Mouse (Mus musculus) embryonic facial prominence, embryonic 11.5 days (tissue): ENCODE data around the gene Foxa3. TPM values are rescaled to one million over a fixed set of nuclear protein-coding genes. Genes with fewer than 3 reads are reported as not detected.
"Not testable (repeated sequence)": the region's sequence is repeated elsewhere in the genome, so short reads cannot be mapped to it uniquely, and the experiment has no call there.

Source experiments
- ATAC-seq: fragments of 200-750 bp; cut with Nextera tagmentation; replicated peaks from 2 replicates; pipeline ENCODE4 v1.8.0; 2017; ENCODE audit warnings: low read depth; ENCODE audit not compliant: insufficient number of reproducible peaks, low FRiP score, low TSS enrichment
- DNase-seq: peaks from one replicate; pipeline ENCODE4 v3.0.0-alpha.2; 2015; ENCODE audit warnings: low spot score
- H3K27ac ChIP-seq: fragments of 300-500 bp; sonication (generic); replicated peaks from 2 replicates; pipeline ENCODE4 v1.5.1; 2014; ENCODE audit warnings: mild to moderate bottlenecking, low read depth, low read length, control low read depth
- H3K27me3 ChIP-seq: fragments of 300-500 bp; sonication (generic); 2 replicates; pipeline ENCODE4 v1.6.1; 2014; ENCODE audit warnings: mild to moderate bottlenecking, low read length, moderate library complexity, mixed read lengths; ENCODE audit not compliant: control insufficient read depth, insufficient read depth
- H3K36me3 ChIP-seq: fragments of 300-500 bp; sonication (generic); replicated peaks from 2 replicates; pipeline ENCODE4 v1.6.1; 2014; ENCODE audit warnings: low read depth, mild to moderate bottlenecking, low read length, moderate library complexity, mixed read lengths; ENCODE audit not compliant: control insufficient read depth, insufficient read depth
- H3K4me1 ChIP-seq: fragments of 300-500 bp; sonication (generic); 2 replicates; pipeline ENCODE4 v1.6.1; 2014; ENCODE audit warnings: low read length, mixed read lengths; ENCODE audit not compliant: control insufficient read depth, insufficient read depth
- H3K4me2 ChIP-seq: fragments of 300-500 bp; sonication (generic); 2 replicates; pipeline ENCODE4 v1.6.1; 2014; ENCODE audit warnings: low read depth, mild to moderate bottlenecking, control low read depth, low read length, moderate library complexity
- H3K4me3 ChIP-seq: fragments of 300-500 bp; sonication (generic); 2 replicates; pipeline ENCODE4 v1.5.1; 2014; ENCODE audit warnings: low read depth, low read length, control low read depth
- H3K9ac ChIP-seq: fragments of 300-500 bp; sonication (generic); replicated peaks from 2 replicates; pipeline ENCODE4 v1.6.1; 2014; ENCODE audit warnings: mild to moderate bottlenecking, control low read depth, low read length
- H3K9me3 ChIP-seq: fragments of 300-500 bp; sonication (generic); replicated peaks from 2 replicates; pipeline ENCODE4 v1.6.1; 2016; ENCODE audit warnings: mild to moderate bottlenecking, low read length, inconsistent platforms, mixed read lengths; ENCODE audit not compliant: control insufficient read depth
- WGBS: fragments of 180-500 bp; shearing (Covaris S2); extraction: QIAGEN DNeasy Blood & Tissue Kit; methylation state at CpG from one replicate; pipeline ENCODE4 v1.1.7; 2014; 5-methylcytosine and 5-hydroxymethylcytosine counted together
- polyA plus RNA-seq: library from polyadenylated mRNA; unstranded; fragments of >200 nt; fragmentation: Nextera tagmentation; extraction: Ambion mirVana; gene quantifications from 2 replicates; pipeline ENCODE4 v1.2.1, GENCODE M21; 2014

Gene Foxa3
- polyA plus RNA-seq: not detected in 2 replicates

DNA sequence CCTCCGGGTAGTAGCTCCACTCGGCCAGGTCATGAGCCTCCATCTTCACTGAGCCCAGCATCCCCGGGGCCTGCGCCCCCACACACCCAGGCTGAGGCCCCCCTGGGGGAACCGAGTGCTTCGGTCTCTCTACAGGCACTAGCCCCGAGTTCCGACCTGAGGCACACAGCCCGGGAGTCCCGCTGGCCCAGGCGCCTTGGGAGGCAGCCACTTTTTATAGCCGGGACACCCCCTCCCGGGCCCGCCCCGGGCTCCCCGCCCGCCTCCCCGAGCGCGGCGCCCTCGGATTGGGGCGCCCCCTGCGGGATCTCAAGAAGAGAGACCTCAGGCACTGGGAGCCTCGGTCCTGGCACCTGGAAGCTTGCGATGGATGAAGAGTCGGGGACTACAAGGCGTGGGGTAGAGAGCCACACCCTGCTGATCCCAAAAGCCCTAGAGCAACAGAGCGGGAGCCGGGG lies at the start of gene Foxa3:
Gene Foxa3, minus strand, starts transcription at position 182 of the 458 bp plus-strand sequence.
- H3K4me2 ChIP-seq: 0 out of 2 replicates have a peak within 1 kb of the TSS, but pooled peaks have one; percentile 13
- ATAC-seq (peak; percentile 22), DNase-seq (no peak)
- no peaks in the 10 kb centered on the region for H3K9me3 ChIP-seq
- H3K27ac ChIP-seq: peak within 1 kb of the TSS; percentile 41; the same call in 1 of the 2 replicates
- H3K9ac ChIP-seq: peak within 1 kb of the TSS; percentile 93
- peaks cover 29% of the 10 kb centered on the region for H3K27me3 ChIP-seq
- 4% methylated on average over 29 of the region's 30 CpGs for WGBS
- H3K36me3 ChIP-seq: no peaks in the 10 kb centered on the region
- peak within 1 kb of the TSS; percentile 92 for H3K4me3 ChIP-seq
- H3K4me1 ChIP-seq: no peaks in the 10 kb centered on the region; the same call in 1 of the 2 replicates

DNA sequence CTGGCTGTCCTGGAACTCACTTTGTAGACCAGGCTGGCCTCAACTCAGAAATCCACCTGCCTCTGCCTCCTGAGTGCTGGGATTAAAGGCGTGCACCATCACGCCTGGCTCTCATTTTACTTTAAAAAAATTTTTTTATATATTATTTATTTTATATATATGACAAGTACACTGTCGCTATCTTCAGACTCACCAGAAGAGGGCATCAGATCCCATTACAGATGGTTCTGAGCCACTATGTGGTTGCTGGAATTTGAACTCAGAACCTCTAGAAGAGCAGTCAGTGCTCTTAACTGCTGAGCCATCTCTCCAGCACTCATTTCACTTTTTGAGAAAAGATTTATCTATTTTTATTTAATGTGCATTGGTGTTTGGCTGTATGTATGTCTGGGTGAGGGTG lies 47.7 kb upstream of the Foxa3 start:
- H3K36me3 ChIP-seq, H3K4me1 ChIP-seq, ATAC-seq, H3K4me3 ChIP-seq, H3K9ac ChIP-seq, H3K27ac ChIP-seq, H3K9me3 ChIP-seq, H3K4me2 ChIP-seq, DNase-seq: not testable (repeated sequence)
- 61% methylated on average over 3 of the region's 3 CpGs for WGBS
- peaks cover 11% of the 10 kb centered on the region for H3K27me3 ChIP-seq

DNA sequence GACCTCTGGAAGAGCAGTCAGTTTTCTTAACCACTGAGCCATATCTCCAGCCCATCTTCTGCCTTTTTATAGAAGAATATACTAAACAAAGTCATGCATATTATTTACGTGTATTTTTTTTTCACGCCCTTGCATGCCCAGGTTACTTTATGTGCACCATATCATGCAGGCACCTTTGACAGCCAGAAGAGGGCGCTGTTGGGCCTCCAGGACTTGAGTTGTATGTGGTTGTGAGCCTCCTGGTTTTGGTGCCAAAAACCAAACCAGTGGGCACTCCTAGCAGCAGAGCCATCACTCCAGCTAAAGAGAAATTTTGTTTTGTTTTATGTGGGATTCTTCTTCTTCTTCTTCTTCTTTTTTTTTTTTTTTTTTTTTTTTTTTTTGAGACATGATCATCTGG lies 46.2 kb upstream of the Foxa3 start:
- no peak overlapping the region for H3K4me2 ChIP-seq
- H3K9ac ChIP-seq: no peak overlapping the region
- H3K9me3 ChIP-seq: no peaks in the 10 kb centered on the region
- no peak for ATAC-seq
- H3K4me1 ChIP-seq: no peaks in the 10 kb centered on the region
- H3K36me3 ChIP-seq: no peaks in the 10 kb centered on the region
- no peak overlapping the region for H3K4me3 ChIP-seq
- DNase-seq: no peak
- H3K27me3 ChIP-seq: peaks cover 21% of the 10 kb centered on the region
- 49% methylated on average over 3 of the region's 3 CpGs for WGBS
- no peak overlapping the region for H3K27ac ChIP-seq

DNA sequence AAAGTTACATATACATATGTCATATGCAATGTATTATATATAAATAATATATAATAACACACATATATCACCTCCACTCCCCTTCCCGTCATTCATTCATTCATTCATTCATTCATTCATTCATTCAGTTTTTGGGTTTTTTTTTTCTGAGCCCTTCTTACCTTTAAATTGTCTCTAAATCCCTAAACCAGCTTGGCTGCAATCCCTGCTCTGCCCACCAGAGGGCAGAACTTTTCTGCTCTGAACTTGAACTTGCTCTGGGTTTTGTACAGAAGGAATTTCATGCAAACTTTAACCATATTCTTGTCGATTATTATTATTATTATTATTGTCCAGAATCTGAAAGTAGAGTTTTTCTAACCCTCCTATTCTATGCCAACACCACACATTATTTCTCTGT lies 45.4 kb upstream of the Foxa3 start:
- 12% methylated on average over 2 of the region's 2 CpGs for WGBS
- Histone ChIP-seq H3K27ac (no peak overlapping the region), H3K27me3 (peaks cover 22% of the 10 kb centered on the region), H3K9me3 (no peaks in the 10 kb centered on the region), H3K4me1 (no peaks in the 10 kb centered on the region), H3K9ac (no peak overlapping the region), H3K4me2 (no peak overlapping the region), H3K4me3 (no peak overlapping the region), H3K36me3 (no peaks in the 10 kb centered on the region)
- peak; percentile 86 for DNase-seq
- ATAC-seq: no peak

DNA sequence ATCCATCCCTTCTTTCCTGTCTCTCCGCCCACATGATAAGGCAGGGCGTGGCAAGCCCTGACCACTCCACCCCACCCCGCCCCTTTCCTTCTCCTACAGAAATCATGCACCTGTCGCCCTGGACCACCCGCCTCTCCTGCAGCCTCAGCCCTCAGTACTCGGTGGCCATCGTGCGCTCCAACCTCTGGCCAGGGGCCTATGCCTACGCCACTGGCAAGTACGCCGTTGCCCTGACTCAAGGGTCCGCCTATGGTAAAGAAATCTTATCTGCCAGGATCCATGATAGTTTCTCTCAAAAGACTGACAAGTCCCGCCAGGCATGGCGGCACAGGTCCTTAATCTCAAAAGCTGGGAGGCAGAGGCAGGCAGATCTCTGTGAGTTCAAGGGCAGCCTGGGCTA lies 44.6 kb upstream of the Foxa3 start:
- Histone ChIP-seq H3K9ac (no peak overlapping the region), H3K4me1 (no peaks in the 10 kb centered on the region), H3K4me2 (no peak overlapping the region), H3K4me3 (no peak overlapping the region), H3K27ac (no peak overlapping the region), H3K9me3 (no peaks in the 10 kb centered on the region), H3K27me3 (peaks cover 22% of the 10 kb centered on the region), H3K36me3 (no peaks in the 10 kb centered on the region)
- 66% methylated on average over 14 of the region's 14 CpGs for WGBS
- ATAC-seq (no peak), DNase-seq (no peak)

GRCm38 (mm10) chr7:19067063-19067462 lies 43.7 kb upstream of the Foxa3 start:
- DNase-seq (no peak), ATAC-seq (no peak)
- Histone ChIP-seq H3K4me3 (no peak overlapping the region), H3K9me3 (no peaks in the 10 kb centered on the region), H3K27ac (no peak overlapping the region), H3K9ac (no peak overlapping the region), H3K4me2 (no peak overlapping the region), H3K36me3 (no peaks in the 10 kb centered on the region), H3K27me3 (peaks cover 22% of the 10 kb centered on the region), H3K4me1 (no peaks in the 10 kb centered on the region)
- 43% methylated on average over 14 of the region's 14 CpGs for WGBS

DNA sequence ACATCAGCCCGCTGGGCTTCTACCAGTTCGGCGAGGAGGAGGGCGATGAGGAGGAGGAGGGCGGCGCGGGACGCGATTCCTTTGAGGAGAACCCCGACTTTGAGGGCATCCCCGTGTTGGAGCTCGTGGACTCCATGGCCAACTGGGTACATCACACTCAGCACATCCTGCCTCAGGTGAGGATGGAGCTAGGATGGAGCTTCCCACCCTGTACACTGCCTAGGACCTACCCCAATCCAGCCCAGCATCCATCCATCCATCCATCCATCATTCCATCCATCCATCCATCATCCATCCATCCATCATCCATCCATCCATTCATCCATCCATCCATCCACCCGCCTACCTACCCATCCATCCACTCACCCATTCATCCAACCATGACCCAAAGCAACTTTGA lies 42.6 kb upstream of the Foxa3 start:
- Histone ChIP-seq H3K27ac (no peak overlapping the region), H3K9ac (no peak overlapping the region), H3K9me3 (no peaks in the 10 kb centered on the region), H3K4me3 (no peak overlapping the region), H3K27me3 (peaks cover 22% of the 10 kb centered on the region), H3K36me3 (no peaks in the 10 kb centered on the region), H3K4me1 (no peaks in the 10 kb centered on the region), H3K4me2 (no peak overlapping the region)
- 51% methylated on average over 13 of the region's 13 CpGs for WGBS
- no peak for ATAC-seq
- DNase-seq: no peak

DNA sequence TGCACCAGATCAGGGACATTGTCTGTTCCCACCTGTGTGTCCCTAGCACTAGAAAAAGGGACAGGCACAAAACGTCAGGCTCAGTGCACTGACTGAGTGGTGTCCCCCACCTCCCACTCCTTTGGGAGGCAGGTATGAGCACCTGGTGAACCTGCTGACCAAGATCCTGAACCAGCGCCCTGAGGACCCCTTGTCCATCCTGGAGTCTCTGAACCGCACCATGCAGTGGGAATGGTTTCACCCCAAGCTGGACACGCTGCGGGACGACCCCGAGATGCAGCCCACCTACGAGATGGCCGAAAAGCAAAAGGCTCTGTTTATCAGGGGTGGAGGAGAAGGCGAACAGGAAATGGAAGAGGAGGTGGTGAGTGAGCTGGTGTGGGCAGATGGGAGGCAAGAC lies 34.1 kb upstream of the Foxa3 start:
- DNase-seq (no peak), ATAC-seq (no peak)
- Histone ChIP-seq H3K9me3 (no peaks in the 10 kb centered on the region), H3K27ac (no peak overlapping the region), H3K9ac (no peak overlapping the region), H3K4me2 (no peak overlapping the region), H3K4me3 (no peak overlapping the region), H3K27me3 (no peaks in the 10 kb centered on the region), H3K4me1 (no peaks in the 10 kb centered on the region), H3K36me3 (no peaks in the 10 kb centered on the region)
- WGBS: 88% methylated on average over 10 of the region's 10 CpGs
